Mouse (Mus musculus) heart, adult 2 months (tissue): ENCODE data around the gene Fer. TPM values are rescaled to one million over a fixed set of nuclear protein-coding genes. Genes with fewer than 3 reads are reported as not detected.

Experiments used
- DNase-seq, 2 experiments: peaks; one replicate each; pipeline ENCODE4 v3.0.0; 2021
- H3K27ac ChIP-seq: fragments of 200-600 bp; 2 replicates; pipeline ENCODE4 v1.8.1; 2022
- H3K27me3 ChIP-seq: fragments of 200-500 bp; 2 replicates; pipeline ENCODE4 v1.6.1; 2012; ENCODE audit warnings: mild to moderate bottlenecking, low read length, inconsistent platforms, mixed read lengths; ENCODE audit not compliant: control insufficient read depth, insufficient read depth
- H3K36me3 ChIP-seq: fragments of 200-500 bp; 2 replicates; pipeline ENCODE4 v1.6.1; 2012; ENCODE audit warnings: low read length, inconsistent platforms; ENCODE audit not compliant: control insufficient read depth, insufficient read depth
- H3K4me1 ChIP-seq: fragments of 200-500 bp; 2 replicates; pipeline ENCODE4 v1.6.1; 2011; ENCODE audit warnings: low read length; ENCODE audit not compliant: control insufficient read depth, insufficient read depth
- H3K4me3 ChIP-seq: fragments of 200-600 bp; 2 replicates; pipeline ENCODE4 v1.8.1; 2022
- H3K79me2 ChIP-seq: fragments of 200-500 bp; replicated peaks from 2 replicates; pipeline ENCODE4 v1.6.1; 2012; ENCODE audit warnings: mild to moderate bottlenecking, inconsistent platforms, low read length, moderate library complexity, mixed read lengths; ENCODE audit not compliant: control insufficient read depth, insufficient read depth
- H3K9ac ChIP-seq: fragments of 200-500 bp; 2 replicates; pipeline ENCODE4 v1.6.1; 2012; ENCODE audit warnings: low read depth, mild to moderate bottlenecking, control low read depth, inconsistent platforms, low read length, mixed read lengths
- CTCF ChIP-seq: fragments of 200-600 bp; IDR thresholded peaks from 2 replicates; pipeline ENCODE4 v1.8.1; 2022; ENCODE audit warnings: antibody characterized with exemption, mild to moderate bottlenecking, moderate library complexity
- EP300 ChIP-seq: fragments of 200-500 bp; IDR thresholded peaks from 2 replicates; pipeline ENCODE4 v1.6.1; 2011; ENCODE audit warnings: low read depth, low read length, control low read depth; ENCODE audit not compliant: insufficient read depth
- POLR2A ChIP-seq: fragments of 200-500 bp; IDR thresholded peaks from 2 replicates; pipeline ENCODE4 v1.6.1; 2011; ENCODE audit warnings: mild to moderate bottlenecking, low read depth, low read length, control low read depth; ENCODE audit not compliant: insufficient read depth
- WGBS: fragments of 180-500 bp; shearing (Covaris S2); methylation state at CpG from one replicate; pipeline ENCODE4 v1.1.7; 2018; 5-methylcytosine and 5-hydroxymethylcytosine counted together
- intact Hi-C: fragments of 180-260 bp; cut with DNase I; formaldehyde crosslinking; loops from one replicate; pipeline ENCODE4 v1.15.1; 2025
- polyA plus RNA-seq: library from polyadenylated mRNA; depleted of rRNA; stranded (reverse); fragments of >200 nt; gene quantifications from 2 replicates; pipeline ENCODE4 v1.2.3, GENCODE M21; 2012
- total RNA-seq, 2 experiments: library from RNA; stranded (reverse); gene quantifications; 2 replicates each; pipeline ENCODE4 v1.2.3; 2021

The Fer gene
- total and polyA plus RNA-seq, 3 experiments: 3.9 to 19.8 (median 19.4) TPM

DNA sequence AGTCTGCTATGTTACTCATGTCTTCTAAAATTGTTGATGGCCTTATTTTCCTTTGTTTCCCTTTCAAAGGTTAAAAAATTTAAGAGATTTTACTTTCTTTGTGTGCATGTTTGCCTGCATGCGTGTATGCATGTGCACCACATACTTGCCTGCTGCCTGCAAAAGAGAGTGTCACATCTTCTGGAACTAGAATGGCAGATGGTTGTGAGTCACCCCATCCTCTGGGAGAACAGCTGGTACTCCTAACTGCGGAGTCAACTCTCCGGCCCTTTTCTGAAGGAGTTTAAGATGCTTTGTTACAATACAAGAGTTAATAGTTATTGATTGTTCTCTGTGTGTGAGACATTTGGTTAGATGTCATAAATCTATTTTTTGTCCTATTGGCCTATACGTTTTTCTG, 16.0 kb downstream of the Fer start:
- intact Hi-C loops: no loop called here
- 82% methylated on average over 4 of the region's 4 CpGs for WGBS
- peaks cover 2% of the 10 kb centered on the region for H3K4me1 ChIP-seq
- no peaks in the 10 kb centered on the region for H3K36me3 ChIP-seq
- no peak overlapping the region for H3K27ac ChIP-seq
- no peak overlapping the region for H3K9ac ChIP-seq
- H3K27me3 ChIP-seq: no peaks in the 10 kb centered on the region
- peak in 1 of 2 experiments; percentile 26 for DNase-seq
- TF ChIP-seq EP300 (no peak), CTCF (no peak), POLR2A (no peak)
- H3K79me2 ChIP-seq: peaks cover 1% of the 10 kb centered on the region; the same call in 1 of the 2 replicates
- H3K4me3 ChIP-seq: no peak overlapping the region

DNA sequence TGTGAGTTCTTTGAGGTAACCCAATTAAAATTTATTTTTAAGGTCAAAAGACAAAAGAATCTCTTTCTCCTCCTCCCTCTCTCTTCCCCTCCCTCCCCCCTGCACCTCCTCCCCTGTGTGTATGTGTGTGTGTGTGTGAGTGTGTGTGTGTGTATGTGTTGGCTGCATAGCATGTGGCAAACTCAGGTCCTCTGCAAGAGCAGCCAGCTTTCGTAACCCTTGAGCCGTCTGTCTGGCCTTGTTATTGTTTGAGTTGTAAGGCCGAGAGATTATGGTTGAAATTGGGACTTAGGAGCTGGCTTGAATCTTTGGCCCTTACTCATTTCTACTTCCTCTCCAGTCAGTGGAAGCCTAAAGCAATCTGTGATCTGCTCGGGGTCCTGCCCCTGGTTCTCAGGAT, 17.1 kb downstream of the Fer start:
- Histone ChIP-seq H3K27ac (no peak overlapping the region), H3K4me3 (no peak overlapping the region), H3K79me2 (peaks cover 1% of the 10 kb centered on the region; the same call in 1 of the 2 replicates), H3K27me3 (no peaks in the 10 kb centered on the region), H3K4me1 (peaks cover 2% of the 10 kb centered on the region), H3K36me3 (no peaks in the 10 kb centered on the region), H3K9ac (no peak overlapping the region)
- intact Hi-C loops: no loop called here
- TF ChIP-seq CTCF (no peak), POLR2A (no peak), EP300 (no peak)
- WGBS: 65% methylated on average over 4 of the region's 4 CpGs
- peak in 1 of 2 experiments; percentile 8 for DNase-seq

DNA sequence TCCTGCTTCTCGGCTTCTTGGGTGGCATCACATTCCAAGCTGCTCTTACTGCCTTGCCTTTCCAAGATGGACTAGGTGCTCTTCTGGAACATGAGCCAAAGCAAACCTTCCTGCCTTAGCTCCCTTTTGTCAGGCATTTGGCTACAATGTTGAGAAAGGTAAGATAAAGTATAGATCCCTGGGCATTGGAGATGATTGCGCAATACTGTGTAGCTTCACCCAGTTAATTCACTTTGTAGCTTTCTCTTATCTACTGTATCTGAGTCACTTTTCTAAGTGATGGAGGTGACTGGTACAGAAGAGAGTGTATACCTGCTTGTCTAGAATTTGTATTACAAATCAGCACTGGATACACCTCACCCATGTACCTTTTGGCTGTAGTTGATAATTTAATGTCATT, 24.1 kb downstream of the Fer start:
- H3K36me3 ChIP-seq: no peaks in the 10 kb centered on the region
- no peak overlapping the region for H3K9ac ChIP-seq
- H3K4me1 ChIP-seq: no peaks in the 10 kb centered on the region
- 94% methylated on average over 2 of the region's 2 CpGs for WGBS
- TF ChIP-seq EP300 (no peak), POLR2A (no peak), CTCF (no peak)
- H3K27me3 ChIP-seq: no peaks in the 10 kb centered on the region
- H3K4me3 ChIP-seq: no peak overlapping the region
- peaks cover 2% of the 10 kb centered on the region; the same call in 1 of the 2 replicates for H3K79me2 ChIP-seq
- intact Hi-C loops: no loop called here
- no peak for DNase-seq
- no peak overlapping the region for H3K27ac ChIP-seq

DNA sequence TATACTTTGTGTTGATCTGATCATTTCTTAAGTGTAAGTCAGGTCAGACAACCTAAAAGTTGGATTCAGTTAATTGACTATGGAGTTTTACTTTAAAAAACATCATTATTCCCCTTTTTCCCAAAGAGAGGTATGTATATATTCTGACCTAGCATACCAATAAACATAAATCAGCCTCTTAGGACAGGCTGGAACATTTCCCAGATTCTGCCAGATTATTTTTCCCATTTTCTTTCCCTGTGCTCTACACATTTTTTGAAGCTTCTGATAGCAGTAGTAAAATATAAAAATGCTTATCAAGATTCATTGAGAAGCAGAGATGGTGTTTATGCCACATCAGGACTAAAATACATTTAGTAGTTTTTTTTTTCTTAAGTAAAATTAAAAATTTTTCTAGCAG, 27.7 kb downstream of the Fer start:
- Histone ChIP-seq H3K36me3 (no peaks in the 10 kb centered on the region; the same call in 1 of the 2 replicates), H3K4me3 (no peak overlapping the region), H3K27ac (no peak overlapping the region), H3K4me1 (no peaks in the 10 kb centered on the region), H3K27me3 (no peaks in the 10 kb centered on the region), H3K9ac (no peak overlapping the region), H3K79me2 (peaks cover 2% of the 10 kb centered on the region; the same call in 1 of the 2 replicates)
- no peak for TF ChIP-seq EP300
- no peak for TF ChIP-seq CTCF
- TF ChIP-seq POLR2A: no peak
- no peak for DNase-seq
- intact Hi-C loops: no loop called here

DNA sequence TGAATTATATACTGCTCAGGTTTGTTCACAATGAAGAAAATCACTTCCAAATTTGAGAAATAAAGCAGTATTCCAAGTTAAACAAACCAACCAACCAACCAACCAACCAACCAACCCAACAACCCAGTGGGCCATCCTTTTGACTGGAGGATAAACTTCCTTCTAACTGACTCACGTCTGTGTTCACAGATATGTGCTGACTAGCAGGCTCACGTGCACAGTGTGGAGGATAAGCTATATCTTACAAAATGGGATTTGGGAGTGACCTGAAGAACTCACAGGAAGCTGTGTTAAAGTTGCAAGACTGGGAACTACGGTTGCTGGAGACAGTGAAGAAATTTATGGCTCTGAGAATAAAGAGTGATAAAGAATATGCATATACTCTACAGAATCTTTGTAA, 33.0 kb downstream of the Fer start:
- no peak for DNase-seq
- Histone ChIP-seq H3K36me3 (no peaks in the 10 kb centered on the region; the same call in 1 of the 2 replicates), H3K4me1 (no peaks in the 10 kb centered on the region; the same call in 1 of the 2 replicates), H3K27ac (no peak overlapping the region), H3K27me3 (no peaks in the 10 kb centered on the region), H3K9ac (no peak overlapping the region), H3K4me3 (no peak overlapping the region), H3K79me2 (no peaks in the 10 kb centered on the region; the same call in 1 of the 2 replicates)
- 46% methylated on average over 3 of the region's 3 CpGs for WGBS
- intact Hi-C loops: no loop called here
- no peak for TF ChIP-seq EP300
- no peak for TF ChIP-seq CTCF
- TF ChIP-seq POLR2A: no peak

DNA sequence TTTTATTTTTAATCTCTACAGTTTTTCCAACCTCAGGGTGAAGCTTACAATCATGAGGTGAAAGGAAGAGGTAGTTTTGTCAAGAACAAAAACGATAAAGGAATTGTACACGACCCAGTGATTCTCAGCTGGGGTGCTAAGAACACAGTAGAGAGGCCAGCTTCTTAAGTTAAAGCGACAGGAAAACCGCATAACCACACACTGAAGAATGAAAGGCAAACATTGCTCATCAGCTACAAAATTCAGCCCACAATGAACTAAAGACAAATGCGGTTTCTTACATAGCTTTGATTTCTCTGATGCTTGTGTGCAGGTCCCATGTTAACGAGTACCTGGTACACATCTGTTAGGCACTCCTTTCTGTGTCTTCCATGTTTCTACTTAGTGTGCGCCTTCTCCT, 34.2 kb downstream of the Fer start:
- intact Hi-C loops: no loop called here
- H3K36me3 ChIP-seq: no peaks in the 10 kb centered on the region; the same call in 1 of the 2 replicates
- no peak overlapping the region for H3K9ac ChIP-seq
- H3K4me1 ChIP-seq: no peaks in the 10 kb centered on the region; the same call in 1 of the 2 replicates
- no peak overlapping the region for H3K4me3 ChIP-seq
- TF ChIP-seq POLR2A: no peak
- TF ChIP-seq CTCF: no peak
- no peak for TF ChIP-seq EP300
- no peak for DNase-seq
- no peaks in the 10 kb centered on the region for H3K27me3 ChIP-seq
- H3K27ac ChIP-seq: no peak overlapping the region
- H3K79me2 ChIP-seq: no peaks in the 10 kb centered on the region; the same call in 1 of the 2 replicates
- 86% methylated on average over 7 of the region's 7 CpGs for WGBS
